28 mouse cellular contexts compared by ENCODE assay signal in genomic region chr3:59423621-59424020, GRCm38 (mm10).
"Had no signal": no experiment of that assay in that cellular context is flagged by ENCODE, and none has a peak within 500 bp of the region (broad histone marks: within the 10 kb centered on the region; RNA-seq: fewer than 3 reads in every experiment).

No protein-coding gene starts in this region.

- H3K36me3 ChIP-seq: embryonic facial prominence, embryonic 10.5 days; embryonic facial prominence, embryonic 12.5 days; embryonic facial prominence, embryonic 13.5 days; embryonic facial prominence, embryonic 15.5 days; forebrain, embryonic 10.5 days; forebrain, embryonic 12.5 days; forebrain, embryonic 15.5 days; heart, embryonic 10.5 days had no signal

- H3K9ac ChIP-seq: embryonic facial prominence, embryonic 12.5 days; embryonic facial prominence, embryonic 13.5 days; embryonic facial prominence, embryonic 15.5 days; forebrain, embryonic 12.5 days; forebrain, embryonic 13.5 days; forebrain, embryonic 15.5 days had no signal

- H3K4me1 ChIP-seq: embryonic facial prominence, embryonic 10.5 days; embryonic facial prominence, embryonic 12.5 days; embryonic facial prominence, embryonic 13.5 days; embryonic facial prominence, embryonic 15.5 days; forebrain, embryonic 10.5 days; forebrain, embryonic 12.5 days; forebrain, embryonic 13.5 days; forebrain, embryonic 15.5 days; heart, embryonic 10.5 days had no signal

- DNase-seq: cerebellum, adult 9-10 months; cerebellum, adult 9-11 months; cerebellum, postnatal 10 days; cerebellum, postnatal 14 days; cerebellum, postnatal 25 days; cerebellum, postnatal 36 days; embryo, embryonic 11 days; gastrocnemius, adult 2 months; gastrocnemius, postnatal 10 days; gastrocnemius, postnatal 14 days; gastrocnemius, postnatal 25 days; gastrocnemius, postnatal 36 days; heart, adult 11 months; heart, adult 18-20 months; heart, adult 2 months had no signal

- ATAC-seq: forebrain, embryonic 13.5 days; forebrain, embryonic 14.5 days; forebrain, embryonic 15.5 days; forebrain, embryonic 16.5 days had no signal

- H3K4me3 ChIP-seq: embryonic facial prominence, embryonic 10.5 days; embryonic facial prominence, embryonic 12.5 days; embryonic facial prominence, embryonic 13.5 days; embryonic facial prominence, embryonic 15.5 days; erythroblast, embryonic 14.5 days; forebrain, embryonic 10.5 days; forebrain, embryonic 12.5 days; forebrain, embryonic 13.5 days; forebrain, embryonic 15.5 days; gastrocnemius, adult 2 months; heart, adult 2 months; heart, embryonic 10.5 days had no signal

- H3K9me3 ChIP-seq: embryonic facial prominence, embryonic 10.5 days; embryonic facial prominence, embryonic 12.5 days; embryonic facial prominence, embryonic 13.5 days; embryonic facial prominence, embryonic 15.5 days; forebrain, embryonic 12.5 days; forebrain, embryonic 13.5 days; forebrain, embryonic 15.5 days; heart, embryonic 10.5 days had no signal

- H3K4me2 ChIP-seq: embryonic facial prominence, embryonic 12.5 days; embryonic facial prominence, embryonic 13.5 days; embryonic facial prominence, embryonic 15.5 days; forebrain, embryonic 12.5 days; forebrain, embryonic 13.5 days; forebrain, embryonic 15.5 days; heart, embryonic 11.5 days had no signal

- H3K27me3 ChIP-seq: embryonic facial prominence, embryonic 12.5 days; embryonic facial prominence, embryonic 13.5 days; embryonic facial prominence, embryonic 15.5 days; forebrain, embryonic 12.5 days; forebrain, embryonic 13.5 days; forebrain, embryonic 15.5 days had no signal

- H3K27ac ChIP-seq: embryonic facial prominence, embryonic 10.5 days; embryonic facial prominence, embryonic 12.5 days; embryonic facial prominence, embryonic 13.5 days; embryonic facial prominence, embryonic 15.5 days; forebrain, embryonic 10.5 days; forebrain, embryonic 12.5 days; forebrain, embryonic 13.5 days; forebrain, embryonic 15.5 days; gastrocnemius, adult 2 months; heart, adult 2 months; heart, embryonic 10.5 days had no signal
